Mouse (Mus musculus) kidney, adult 2 months (tissue): ENCODE data around the gene Rreb1. TPM values are rescaled to one million over a fixed set of nuclear protein-coding genes. Genes with fewer than 3 reads are reported as not detected.

Experiments used
- DNase-seq: peaks from one replicate; pipeline ENCODE4 v3.0.0; 2021
- H3K27ac ChIP-seq: fragments of 200-500 bp; 2 replicates; pipeline ENCODE4 v1.5.1; 2012; ENCODE audit warnings: low read depth, low read length, control low read depth, inconsistent platforms; ENCODE audit not compliant: insufficient read depth
- H3K27me3 ChIP-seq: fragments of 200-500 bp; replicated peaks from 2 replicates; pipeline ENCODE4 v1.6.1; 2012; ENCODE audit warnings: mild to moderate bottlenecking, moderate library complexity, low read length, inconsistent platforms; ENCODE audit not compliant: control insufficient read depth, insufficient read depth
- H3K36me3 ChIP-seq: fragments of 200-500 bp; 2 replicates; pipeline ENCODE4 v1.6.1; 2012; ENCODE audit warnings: mild to moderate bottlenecking, moderate library complexity, low read length, inconsistent platforms; ENCODE audit not compliant: control insufficient read depth, insufficient read depth
- H3K4me1 ChIP-seq: fragments of 200-500 bp; 2 replicates; pipeline ENCODE4 v1.6.1; 2011; ENCODE audit warnings: low read length; ENCODE audit not compliant: control insufficient read depth, insufficient read depth
- H3K4me3 ChIP-seq: fragments of 200-500 bp; 2 replicates; pipeline ENCODE4 v1.5.1; 2011; ENCODE audit warnings: mild to moderate bottlenecking, low read depth, low read length, control low read depth; ENCODE audit not compliant: insufficient read depth
- CTCF ChIP-seq: fragments of 200-500 bp; conservative IDR thresholded peaks from 2 replicates; pipeline ENCODE4 v1.5.1; 2011; ENCODE audit warnings: low read depth, mild to moderate bottlenecking, control low read depth, low read length, moderate library complexity, mixed read lengths; ENCODE audit not compliant: insufficient read depth, insufficient read length
- POLR2A ChIP-seq: fragments of 200-500 bp; IDR thresholded peaks from one replicate; pipeline ENCODE4 v1.6.1; 2011; ENCODE audit warnings: low read depth, low read length, control low read depth
- WGBS: fragments of 180-500 bp; shearing (Covaris S2); methylation state at CpG from one replicate; pipeline ENCODE4 v1.1.7; 2018; 5-methylcytosine and 5-hydroxymethylcytosine counted together
- polyA plus RNA-seq: library from polyadenylated mRNA; depleted of rRNA; stranded (reverse); fragments of >200 nt; gene quantifications from 2 replicates; pipeline ENCODE4 v1.2.3, GENCODE M21; 2012

Gene Rreb1
- polyA plus RNA-seq, 1 experiment = 16.7 TPM

- H3K36me3 ChIP-seq = no peaks in the 10 kb centered on the region
- no peaks in the 10 kb centered on the region for H3K27me3 ChIP-seq
- H3K4me3 ChIP-seq = no peak overlapping the region
- H3K4me1 ChIP-seq = peaks cover 8% of the 10 kb centered on the region
- no peak for DNase-seq
- no peak overlapping the region for H3K27ac ChIP-seq
- WGBS = 81% methylated on average over 18 of the region's 18 CpGs
- TF ChIP-seq POLR2A = no peak
- no peak for TF ChIP-seq CTCF
Measured at GRCm38 (mm10) chr13:37838260-37839183, 60.3 kb downstream of the Rreb1 start.

DNA sequence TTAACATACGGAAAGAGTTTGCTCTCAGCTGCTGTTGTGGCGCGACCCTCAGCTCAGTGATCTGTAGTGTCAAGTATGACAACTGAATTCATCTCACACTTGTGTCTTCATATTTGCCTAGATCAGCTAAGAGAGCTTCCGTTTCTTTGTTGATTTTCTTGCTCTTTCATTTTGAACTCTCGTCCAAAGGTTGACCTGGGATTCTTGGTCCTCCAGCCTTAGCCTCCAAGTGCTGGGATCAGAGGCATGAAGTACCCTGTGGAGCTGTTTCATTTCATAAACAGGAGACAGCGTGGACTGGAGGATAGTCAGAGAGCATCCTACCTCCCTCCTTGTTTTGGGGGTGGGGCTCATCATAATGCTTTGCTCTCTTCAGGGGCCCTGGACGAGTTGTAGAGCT is 65.0 kb downstream of the Rreb1 start:
- 50% methylated on average over 7 of the region's 7 CpGs for WGBS
- H3K27me3 ChIP-seq = no peaks in the 10 kb centered on the region
- peak; percentile 71 for DNase-seq
- H3K4me3 ChIP-seq = no peak overlapping the region
- H3K4me1 ChIP-seq = peaks cover 43% of the 10 kb centered on the region
- TF ChIP-seq CTCF (no peak), POLR2A (no peak)
- H3K36me3 ChIP-seq = no peaks in the 10 kb centered on the region
- peak overlapping the region; percentile 10; the same call in 1 of the 2 replicates for H3K27ac ChIP-seq

DNA sequence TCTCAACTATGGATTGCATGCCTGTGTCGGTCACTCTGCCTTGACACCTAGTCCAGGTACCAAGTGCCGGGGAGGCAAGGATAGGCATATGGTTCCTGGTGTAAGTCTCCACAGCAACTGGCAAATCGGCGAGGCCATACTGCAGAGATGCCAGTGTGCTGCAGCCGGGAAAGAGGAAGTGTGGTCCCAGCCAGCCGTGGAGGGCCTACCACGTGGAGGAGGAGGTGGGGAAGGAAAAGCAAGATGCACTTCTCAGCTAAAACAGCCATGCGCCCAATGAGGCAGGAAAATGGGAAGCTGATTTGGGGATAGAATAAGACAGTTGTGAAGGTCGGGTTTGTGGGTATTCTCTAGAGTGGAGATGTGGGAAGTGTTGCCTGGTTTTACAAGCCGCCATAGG is 65.6 kb downstream of the Rreb1 start:
- no peak for DNase-seq
- Histone ChIP-seq H3K27ac (0 out of 2 replicates have a peak overlapping the region, but pooled peaks have one; percentile 10), H3K4me1 (peaks cover 43% of the 10 kb centered on the region), H3K36me3 (no peaks in the 10 kb centered on the region), H3K27me3 (no peaks in the 10 kb centered on the region), H3K4me3 (no peak overlapping the region)
- TF ChIP-seq CTCF (no peak), POLR2A (no peak)
- WGBS = 48% methylated on average over 10 of the region's 10 CpGs

GRCm38 (mm10) chr13:37845156-37845555 is 67.0 kb downstream of the Rreb1 start:
- WGBS = 48% methylated on average over 3 of the region's 3 CpGs
- Histone ChIP-seq H3K4me1 (peaks cover 43% of the 10 kb centered on the region), H3K27me3 (no peaks in the 10 kb centered on the region), H3K4me3 (no peak overlapping the region), H3K36me3 (no peaks in the 10 kb centered on the region), H3K27ac (peak overlapping the region; percentile 87)
- TF ChIP-seq POLR2A = no peak
- no peak for TF ChIP-seq CTCF
- peak; percentile 46 for DNase-seq

DNA sequence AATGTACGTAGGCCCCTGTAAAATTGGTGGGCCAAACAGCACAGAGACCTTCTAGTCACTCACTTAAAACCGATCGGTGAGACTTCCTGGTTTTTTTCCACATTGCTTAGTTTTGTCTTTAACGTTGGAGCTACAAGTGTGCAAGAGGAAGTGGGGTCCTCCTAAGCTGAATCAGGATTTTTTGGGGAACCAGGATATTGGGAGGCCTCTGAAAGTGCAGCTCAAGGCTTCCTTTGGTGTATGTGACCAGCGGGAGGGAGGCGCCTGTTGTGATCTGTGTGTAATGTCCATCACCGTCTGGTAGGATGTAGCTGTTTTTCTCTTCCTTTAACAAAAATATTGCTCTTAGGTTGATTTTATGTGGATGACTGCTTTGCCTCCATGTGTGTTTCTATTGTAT is 67.4 kb downstream of the Rreb1 start:
- no peak for TF ChIP-seq CTCF
- no peak for TF ChIP-seq POLR2A
- no peaks in the 10 kb centered on the region for H3K36me3 ChIP-seq
- no peaks in the 10 kb centered on the region for H3K27me3 ChIP-seq
- 42% methylated on average over 7 of the region's 7 CpGs for WGBS
- DNase-seq = no peak
- H3K27ac ChIP-seq = peak overlapping the region; percentile 73; the same call in 1 of the 2 replicates
- H3K4me1 ChIP-seq = peaks cover 43% of the 10 kb centered on the region
- H3K4me3 ChIP-seq = no peak overlapping the region

DNA sequence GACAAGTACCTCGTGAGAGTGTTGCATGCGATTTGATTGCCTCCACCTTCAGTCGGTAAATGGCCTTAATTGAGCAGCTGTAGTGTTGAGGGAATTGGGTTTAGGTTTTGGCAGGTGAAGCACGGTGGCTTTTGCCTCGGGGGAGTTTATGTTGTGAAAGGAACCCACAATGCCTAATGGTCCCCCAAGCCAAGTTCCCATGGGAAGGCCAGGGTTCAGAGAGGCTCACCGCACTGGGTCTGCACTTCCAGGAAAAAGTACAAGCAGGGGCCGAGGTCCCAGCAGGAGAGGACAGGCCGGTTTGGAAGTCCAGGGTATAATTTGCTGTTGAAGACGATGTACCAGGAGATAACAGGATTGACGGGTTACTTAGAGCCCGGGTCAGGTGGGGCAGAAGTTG is 68.3 kb downstream of the Rreb1 start:
- H3K27me3 ChIP-seq = no peaks in the 10 kb centered on the region
- no peak overlapping the region for H3K4me3 ChIP-seq
- no peak for DNase-seq
- whole genome bisulfite sequencing = 57% methylated on average over 11 of the region's 11 CpGs
- H3K27ac ChIP-seq = 0 out of 2 replicates have a peak overlapping the region, but pooled peaks have one; percentile 21
- H3K4me1 ChIP-seq = peaks cover 43% of the 10 kb centered on the region
- H3K36me3 ChIP-seq = no peaks in the 10 kb centered on the region
- TF ChIP-seq CTCF (no peak), POLR2A (no peak)

- peak overlapping the region; percentile 48 for H3K27ac ChIP-seq
- no peaks in the 10 kb centered on the region for H3K27me3 ChIP-seq
- no peak for DNase-seq
- TF ChIP-seq CTCF (no peak), POLR2A (no peak)
- H3K36me3 ChIP-seq = no peaks in the 10 kb centered on the region
- 58% methylated on average over 9 of the region's 9 CpGs for WGBS
- H3K4me3 ChIP-seq = no peak overlapping the region
- H3K4me1 ChIP-seq = peaks cover 43% of the 10 kb centered on the region
Measured at GRCm38 (mm10) chr13:37846962-37847570, 68.9 kb downstream of the Rreb1 start.
